Mouse (Mus musculus) macrophage (primary cell): ENCODE results near the gene Gm15448. TPM values are rescaled to one million over a fixed set of nuclear protein-coding genes. Genes with fewer than 3 reads are reported as not detected.
"Not testable (repeated sequence)": the region's sequence is repeated elsewhere in the genome, so short reads cannot be mapped to it uniquely, and the experiment has no call there.

ENCODE experiments used
- H3K27ac ChIP-seq: fragments of 350-480 bp; formaldehyde crosslinking; 2 replicates; pipeline ENCODE4 v1.9.0; 2021
- H3K36me3 ChIP-seq: fragments of 350-480 bp; formaldehyde crosslinking; 2 replicates; pipeline ENCODE4 v1.9.0; 2021; ENCODE audit errors: inconsistent target
- H3K4me3 ChIP-seq: fragments of 350-480 bp; formaldehyde crosslinking; 2 replicates; pipeline ENCODE4 v1.9.0; 2021; ENCODE audit errors: inconsistent target
- H3K79me2 ChIP-seq: fragments of 350-480 bp; formaldehyde crosslinking; 2 replicates; pipeline ENCODE4 v1.9.0; 2021; ENCODE audit errors: inconsistent target
- WGBS: methylation state at CpG from one replicate; pipeline ENCODE4 v1.1.7; 2026; ENCODE audit warnings: inconsistent platforms; ENCODE audit not compliant: missing documents; 5-methylcytosine and 5-hydroxymethylcytosine counted together
- polyA plus RNA-seq: library from polyadenylated mRNA; stranded (reverse); fragments of 250-400 nt; gene quantifications from 3 replicates; pipeline ENCODE4 v1.2.4, GENCODE M21; 2018; ENCODE audit warnings: inconsistent platforms
- total RNA-seq, 78 experiments: library from RNA; depleted of rRNA; stranded (reverse); fragments of 250-400 nt; gene quantifications; 1 replicate in 9 of 78; 2 replicates in 24 of 78; 3 replicates in 43 of 78; 4 replicates in 2 of 78; pipeline ENCODE4 v1.2.4; 2018; ENCODE audit warnings: inconsistent platforms in 56 of 78

Gm15448 gene
- total RNA-seq (2018; cell fraction: chromatin; rRNA removed): 10 to 100 TPM in 15 of 26 experiments, 1 to 10 TPM in 11; 2.7 to 23.2 (median 11.4) TPM
- total RNA-seq (2018; cell fraction: cytosol; rRNA removed): 10 to 100 TPM in 2 of 26 experiments, 1 to 10 TPM in 24; 3.5 to 12.2 (median 6.5) TPM
- total RNA-seq (2018; cell fraction: nucleus; rRNA removed): 10 to 100 TPM in 15 of 26 experiments, 1 to 10 TPM in 11; 2.6 to 21.8 (median 12.1) TPM
- 3.2 to 7.5 TPM (median 4.7 TPM) in 3 replicates for polyA plus RNA-seq

GRCm38 (mm10) chr7:3825599-3825998 is at the start of gene Gm15448:
Gene Gm15448, minus strand, starts transcription at chr7:3825687.
- WGBS: 0% methylated on average over 1 of the region's 3 CpGs
- H3K27ac ChIP-seq: peak within 1 kb of the TSS; percentile 65
- H3K36me3 ChIP-seq, H3K4me3 ChIP-seq, H3K79me2 ChIP-seq: not testable (repeated sequence)

- not testable (repeated sequence) for H3K27ac ChIP-seq
- WGBS: no CpG with 5 or more reads among the region's 1 CpGs
These were observed 49.5 kb upstream of the Gm15448 start for GRCm38 (mm10) chr7:3875032-3875431.

GRCm38 (mm10) chr7:3844951-3845350 is 19.5 kb upstream of the Gm15448 start, which contains the start of gene Pira2:
Gene Pira2, minus strand, starts transcription at chr7:3845051.
- WGBS: no CpG with 5 or more reads among the region's 2 CpGs
- not testable (repeated sequence) for H3K36me3 ChIP-seq, H3K79me2 ChIP-seq
- Histone ChIP-seq H3K27ac (peak within 1 kb of the TSS; percentile 50), H3K4me3 (peak within 1 kb of the TSS; percentile 16; the same call in 1 of the 2 replicates)

More at GRCm38 (mm10) chr7:3875032-3875431, 49.5 kb upstream of the Gm15448 start:
- H3K79me2 ChIP-seq, H3K4me3 ChIP-seq, H3K36me3 ChIP-seq: not testable (repeated sequence)

- not testable (repeated sequence) for H3K4me3 ChIP-seq, H3K79me2 ChIP-seq, H3K36me3 ChIP-seq, H3K27ac ChIP-seq
- WGBS: no CpG with 5 or more reads among the region's 1 CpGs
These were observed 12.4 kb upstream of the Gm15448 start for GRCm38 (mm10) chr7:3837854-3838253.

- not testable (repeated sequence) for H3K79me2 ChIP-seq, H3K4me3 ChIP-seq, H3K27ac ChIP-seq, H3K36me3 ChIP-seq
These were observed 5.1 kb upstream of the Gm15448 start for GRCm38 (mm10) chr7:3830633-3831032.

- H3K79me2 ChIP-seq, H3K27ac ChIP-seq, H3K4me3 ChIP-seq, H3K36me3 ChIP-seq: not testable (repeated sequence)
These were observed 13.6 kb downstream of the Gm15448 start for GRCm38 (mm10) chr7:3811912-3812311.

GRCm38 (mm10) chr7:3802935-3803334 is 22.6 kb downstream of the Gm15448 start:
- H3K27ac ChIP-seq, H3K36me3 ChIP-seq, H3K4me3 ChIP-seq, H3K79me2 ChIP-seq: not testable (repeated sequence)
- WGBS: 95% methylated on average over 4 of the region's 4 CpGs

GRCm38 (mm10) chr7:3799940-3800339 is 25.5 kb downstream of the Gm15448 start:
- WGBS: 39% methylated on average over 3 of the region's 3 CpGs
- not testable (repeated sequence) for H3K36me3 ChIP-seq, H3K79me2 ChIP-seq, H3K4me3 ChIP-seq, H3K27ac ChIP-seq

- H3K79me2 ChIP-seq, H3K36me3 ChIP-seq: not testable (repeated sequence)
These were observed 29.2 kb downstream of the Gm15448 start for GRCm38 (mm10) chr7:3796286-3796685.

More at GRCm38 (mm10) chr7:3796286-3796685, 29.2 kb downstream of the Gm15448 start:
- H3K4me3 ChIP-seq, H3K27ac ChIP-seq: not testable (repeated sequence)

Other genes starting within 250 kb of the Gm15448 start
- gene Oscar, start 209.5 kb downstream of the Gm15448 start, polyA plus RNA-seq: not detected in 3 replicates
- 207 to 248 TPM (median 217 TPM) in 3 replicates for gene Ndufa3, start 208.3 kb downstream of the Gm15448 start, polyA plus RNA-seq
- 16.1 to 19.8 TPM (median 18.6 TPM) in 3 replicates for gene Tfpt, start 195.8 kb downstream of the Gm15448 start, polyA plus RNA-seq
- gene Prpf31, start 195.7 kb downstream of the Gm15448 start, polyA plus RNA-seq: 35.3 to 71.0 TPM (median 40.2 TPM) in 3 replicates
- gene Cnot3, start 180.4 kb downstream of the Gm15448 start, polyA plus RNA-seq: 28.4 to 47.4 TPM (median 36.0 TPM) in 3 replicates
- gene Leng1, start 159.8 kb downstream of the Gm15448 start, polyA plus RNA-seq: 13.7 to 21.9 TPM (median 15.4 TPM) in 3 replicates
- gene Tmc4, start 148.1 kb downstream of the Gm15448 start, polyA plus RNA-seq: 0.28 to 2.0 TPM (median 0.70 TPM) in 3 replicates
- 16.8 to 42.4 TPM (median 42.3 TPM) in 3 replicates for gene Tsen34, start 132.8 kb downstream of the Gm15448 start, polyA plus RNA-seq
- 31.1 to 42.2 TPM (median 40.9 TPM) in 3 replicates for gene Mboat7, start 132.2 kb downstream of the Gm15448 start, polyA plus RNA-seq
- gene Rps9, start 121.7 kb downstream of the Gm15448 start, polyA plus RNA-seq: 597 to 1,790 TPM (median 1,385 TPM) in 3 replicates
- 163 to 667 TPM (median 409 TPM) in 3 replicates for gene Pirb, start 105.3 kb downstream of the Gm15448 start, polyA plus RNA-seq
- gene Pira2, start 19.4 kb upstream of the Gm15448 start, polyA plus RNA-seq: 108 to 233 TPM (median 186 TPM) in 3 replicates
- 17.6 to 45.6 TPM (median 29.9 TPM) in 3 replicates for gene Gm14548, start 72.4 kb upstream of the Gm15448 start, polyA plus RNA-seq
- gene Lilra6, start 89.8 kb upstream of the Gm15448 start, polyA plus RNA-seq: 2.9 to 7.2 TPM (median 4.7 TPM) in 3 replicates
- gene Lair1, start 237.5 kb upstream of the Gm15448 start, polyA plus RNA-seq: 82.7 to 150 TPM (median 135 TPM) in 3 replicates